Mouse (Mus musculus) myocyte (in vitro differentiated cells): ENCODE results near the gene Prrt2. TPM values are rescaled to one million over a fixed set of nuclear protein-coding genes. Genes with fewer than 3 reads are reported as not detected.

Experiments used
- H3K27me3 ChIP-seq: one replicate; pipeline ENCODE4 v1.6.1; 2011; ENCODE audit not compliant: control insufficient read depth, insufficient read depth, insufficient read length
- H3K36me3 ChIP-seq: one replicate; pipeline ENCODE4 v1.6.1; 2011; ENCODE audit not compliant: control insufficient read depth, insufficient read depth
- H3K4me2 ChIP-seq: one replicate; pipeline ENCODE4 v1.6.1; 2011; ENCODE audit warnings: low read depth, control low read depth
- H3K4me3 ChIP-seq: one replicate; pipeline ENCODE4 v1.5.1; 2011; ENCODE audit warnings: mild to moderate bottlenecking, control low read depth, moderate library complexity
- H3K79me2 ChIP-seq: one replicate; pipeline ENCODE4 v1.6.1; 2011; ENCODE audit not compliant: control insufficient read depth, insufficient read depth
- H3ac ChIP-seq: one replicate; pipeline ENCODE4 v1.6.1; 2011; ENCODE audit not compliant: control insufficient read depth, insufficient read length
- CEBPB ChIP-seq: IDR thresholded peaks from 2 replicates; pipeline ENCODE4 v1.6.1; 2011; ENCODE audit warnings: mild to moderate bottlenecking, moderate library complexity; ENCODE audit not compliant: poor library complexity, insufficient read depth, severe bottlenecking
- E2F4 ChIP-seq: IDR thresholded peaks from one replicate; pipeline ENCODE4 v1.6.1; 2011; ENCODE audit warnings: mild to moderate bottlenecking, control low read depth, moderate library complexity; ENCODE audit not compliant: insufficient read depth
- MAX ChIP-seq: IDR thresholded peaks from one replicate; pipeline ENCODE4 v1.6.1; 2011; ENCODE audit warnings: low read depth, mild to moderate bottlenecking, control low read depth
- MYOD1 ChIP-seq, 3 experiments: IDR thresholded peaks; one replicate each; pipeline ENCODE4 v1.6.1; 2011; ENCODE audit warnings: control low read depth in 2 of 3, low read depth in 2 of 3, mild to moderate bottlenecking in 2 of 3, moderate library complexity in 1 of 3; ENCODE audit not compliant: insufficient read length in 2 of 3, control insufficient read depth in 1 of 3
- MYOG ChIP-seq, 3 experiments: IDR thresholded peaks; one replicate each; pipeline ENCODE4 v1.6.1; 2011; ENCODE audit warnings: control low read depth in 2 of 3, low read depth in 2 of 3, mild to moderate bottlenecking in 2 of 3; ENCODE audit not compliant: insufficient read length in 2 of 3, control insufficient read depth in 1 of 3, insufficient read depth in 1 of 3
- POLR2A ChIP-seq: IDR thresholded peaks from one replicate; pipeline ENCODE4 v1.6.1; 2011; ENCODE audit warnings: low read depth, mild to moderate bottlenecking, control low read depth, moderate library complexity; ENCODE audit not compliant: insufficient read length
- POLR2AphosphoS2 ChIP-seq: IDR thresholded peaks from one replicate; pipeline ENCODE4 v1.6.1; 2011; ENCODE audit warnings: low read depth, control low read depth; ENCODE audit not compliant: insufficient read length
- REST ChIP-seq: IDR thresholded peaks from one replicate; pipeline ENCODE4 v1.6.1; 2011; ENCODE audit warnings: mild to moderate bottlenecking, control low read depth, moderate library complexity; ENCODE audit not compliant: insufficient read depth, insufficient read length
- SRF ChIP-seq: IDR thresholded peaks from one replicate; pipeline ENCODE4 v1.6.1; 2011; ENCODE audit warnings: low read depth; ENCODE audit not compliant: control insufficient read depth, insufficient read length
- TCF12 ChIP-seq: IDR thresholded peaks from one replicate; pipeline ENCODE4 v1.6.1; 2011; ENCODE audit warnings: mild to moderate bottlenecking, control low read depth; ENCODE audit not compliant: poor library complexity, insufficient read depth, severe bottlenecking
- TCF3 ChIP-seq: IDR thresholded peaks from one replicate; pipeline ENCODE4 v1.6.1; 2011; ENCODE audit warnings: low read depth, control low read depth; ENCODE audit not compliant: insufficient read length
- USF1 ChIP-seq: IDR thresholded peaks from one replicate; pipeline ENCODE4 v1.6.1; 2011; ENCODE audit warnings: low read depth, mild to moderate bottlenecking, control low read depth, moderate library complexity
- polyA plus RNA-seq: library from polyadenylated mRNA; unstranded; fragments of >200 nt; fragmentation: generic; extraction: Trizol; gene quantifications from one replicate; pipeline ENCODE4 v1.2.1, GENCODE M21; 2012; ENCODE audit warnings: missing spikeins

Prrt2 gene
- polyA plus RNA-seq, 1 experiment: not detected

- no peaks in the 10 kb centered on the region for H3K36me3 ChIP-seq
- H3K27me3 ChIP-seq: no peaks in the 10 kb centered on the region
- peak within 1 kb of the TSS; percentile 85 for H3ac ChIP-seq
- TF ChIP-seq MYOG (IDR thresholded peaks at IDR 0.05; ENCODE audit: control insufficient read depth in 1 of 3, insufficient read depth in 1 of 3, insufficient read length in 2 of 3, low read depth in 2 of 3) (no peak), E2F4 (peak; percentile 93), TCF3 (no peak), POLR2AphosphoS2 (peak; percentile 79), POLR2A (peak; percentile 81), MYOD1 (IDR thresholded peaks at IDR 0.05; ENCODE audit: control insufficient read depth in 1 of 3, insufficient read length in 2 of 3, low read depth in 2 of 3) (no peak)
- H3K4me2 ChIP-seq: peak within 1 kb of the TSS; percentile 86
- H3K79me2 ChIP-seq: peaks cover 51% of the 10 kb centered on the region
- peak within 1 kb of the TSS; percentile 74 for H3K4me3 ChIP-seq
Observed at GRCm38 (mm10) chr7:127041851-127042672, 21.1 kb upstream of the Prrt2 start, which contains the start of gene Kif22. TSS of gene Kif22 (minus strand) at chr7:127042471.

- no peak for TF ChIP-seq CEBPB
- TF ChIP-seq MYOD1 (IDR thresholded peaks at IDR 0.05; ENCODE audit: control insufficient read depth in 1 of 3, insufficient read length in 2 of 3, low read depth in 2 of 3): no peak
- no peak for TF ChIP-seq TCF3
- no peak for TF ChIP-seq SRF
- no peak for TF ChIP-seq MAX
- TF ChIP-seq TCF12: no peak
- TF ChIP-seq USF1: no peak
- TF ChIP-seq MYOG (IDR thresholded peaks at IDR 0.05; ENCODE audit: control insufficient read depth in 1 of 3, insufficient read depth in 1 of 3, insufficient read length in 2 of 3, low read depth in 2 of 3): no peak
- no peak for TF ChIP-seq REST
- no peak for TF ChIP-seq POLR2A
- no peak for TF ChIP-seq POLR2AphosphoS2
- TF ChIP-seq E2F4: no peak
- no peak overlapping the region for H3K4me2 ChIP-seq
- no peak overlapping the region for H3K4me3 ChIP-seq
- H3K79me2 ChIP-seq: peaks cover 5% of the 10 kb centered on the region
- peaks cover 37% of the 10 kb centered on the region for H3K36me3 ChIP-seq
- no peaks in the 10 kb centered on the region for H3K27me3 ChIP-seq
- H3ac ChIP-seq: no peak overlapping the region
Observed at GRCm38 (mm10) chr7:127031244-127031643, 10.2 kb upstream of the Prrt2 start.

- no peak overlapping the region for H3K4me3 ChIP-seq
- no peaks in the 10 kb centered on the region for H3K27me3 ChIP-seq
- H3K79me2 ChIP-seq: peaks cover 4% of the 10 kb centered on the region
- H3K4me2 ChIP-seq: no peak overlapping the region
- H3ac ChIP-seq: no peak overlapping the region
- H3K36me3 ChIP-seq: peaks cover 37% of the 10 kb centered on the region
- TF ChIP-seq CEBPB: peak; percentile 43; the same call in 1 of the 2 replicates
- TF ChIP-seq TCF3: no peak
Observed at GRCm38 (mm10) chr7:127030172-127030571, 9.2 kb upstream of the Prrt2 start.

DNA sequence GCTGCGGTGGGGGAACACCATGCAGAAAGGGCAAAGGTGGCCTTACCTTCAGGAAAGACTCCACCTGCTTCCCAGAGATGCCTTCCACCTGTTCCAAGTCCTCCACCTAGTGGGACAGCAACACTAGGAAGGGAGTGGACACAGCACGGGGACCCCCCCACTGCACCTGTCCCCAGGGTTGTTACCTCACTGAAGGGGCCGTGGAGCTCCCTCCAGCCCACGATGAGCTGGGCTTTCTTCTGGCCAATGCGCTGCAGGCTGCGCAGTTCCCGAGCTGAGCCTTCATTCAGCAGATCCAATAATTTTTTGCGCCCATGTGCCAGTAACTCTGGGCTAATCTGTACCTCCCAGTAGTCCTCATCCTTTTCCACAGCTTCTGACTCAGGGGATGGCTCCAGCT, 6.9 kb upstream of the Prrt2 start:
- no peak overlapping the region for H3ac ChIP-seq
- peaks cover 20% of the 10 kb centered on the region for H3K79me2 ChIP-seq
- TF ChIP-seq MYOG (IDR thresholded peaks at IDR 0.05; ENCODE audit: control insufficient read depth in 1 of 3, insufficient read depth in 1 of 3, insufficient read length in 2 of 3, low read depth in 2 of 3) (peak in 1 of 3 experiments; percentile 12), USF1 (no peak), E2F4 (no peak), REST (no peak), TCF12 (no peak), SRF (no peak), TCF3 (no peak), MAX (no peak), CEBPB (no peak), POLR2AphosphoS2 (no peak), MYOD1 (IDR thresholded peaks at IDR 0.05; ENCODE audit: control insufficient read depth in 1 of 3, insufficient read length in 2 of 3, low read depth in 2 of 3) (peak in 2 of 3 experiments; percentile 14 to 54), POLR2A (peak; percentile 24)
- peak overlapping the region; percentile 67 for H3K4me3 ChIP-seq
- H3K27me3 ChIP-seq: no peaks in the 10 kb centered on the region
- peaks cover 41% of the 10 kb centered on the region for H3K36me3 ChIP-seq
- H3K4me2 ChIP-seq: peak overlapping the region; percentile 80
